ENCODE assay signal across 15 mouse cellular contexts in the genomic region with DNA sequence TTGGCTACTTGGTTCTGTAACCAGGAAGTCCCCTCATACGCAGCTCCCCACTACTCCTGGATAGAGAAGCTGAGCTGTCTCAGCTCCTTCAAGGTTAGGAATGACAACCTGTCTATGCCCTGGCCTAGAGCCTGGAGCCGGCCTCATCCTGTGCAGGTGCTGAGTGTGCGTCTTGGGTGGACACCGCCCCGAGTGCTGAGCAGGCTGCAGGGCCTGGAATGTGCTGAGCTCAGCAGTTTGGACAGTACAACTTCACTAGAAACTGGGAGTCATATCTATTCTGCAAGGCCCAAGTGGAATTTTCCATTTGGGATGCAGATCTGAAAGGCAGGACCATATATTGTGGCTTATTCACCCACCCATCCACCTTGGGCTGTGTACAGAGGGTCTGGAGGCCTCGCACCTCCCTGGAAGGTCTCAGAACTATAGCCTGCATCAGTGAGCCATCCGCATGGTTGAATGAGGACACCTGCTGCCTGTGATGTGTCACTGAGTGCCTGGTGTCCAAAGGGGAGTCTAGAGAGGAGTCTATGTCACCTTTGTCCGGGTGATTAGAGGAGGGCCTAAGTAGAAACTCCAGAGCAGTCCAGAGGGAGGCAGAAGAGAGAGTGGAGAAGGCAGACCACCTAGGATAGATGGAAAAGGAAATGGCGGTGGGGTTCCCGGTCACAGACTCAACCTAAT.
A peak's percentile ranks its signal among the peaks of the same experiment; 100 is the strongest.
DNase-seq lines count a peak whose midpoint lies in the region; ATAC-seq lines count a peak whose summit lies in the region.
"Had no signal": no experiment of that assay in that cellular context is flagged by ENCODE, and none has a peak within 500 bp of the region (broad histone marks: within the 10 kb centered on the region; RNA-seq: fewer than 3 reads in every experiment).

No protein-coding gene starts in this region.

- H3K4me2 ChIP-seq in heart, embryonic 12.5 days = no peak overlapping the region
- H3K4me2 ChIP-seq in neural tube, embryonic 12.5 days (replicated peaks) = no peak overlapping the region
- no peak overlapping the region for H3K4me2 ChIP-seq in kidney, embryonic 15.5 days
- H3K4me2 ChIP-seq: limb, embryonic 12.5 days; lung, embryonic 14.5 days; neural tube, embryonic 13.5 days had no signal

- no peak for DNase-seq in heart, postnatal 4 days
- no peak for DNase-seq in neural tube, embryonic 10.5 days (ENCODE audit: extremely low spot score, low spot score)
- peak; percentile 64 for DNase-seq in yolk sac, embryonic 10.5 days (ENCODE audit: low spot score)
- no peak for DNase-seq in thymus, adult 18-20 months
- no peak for DNase-seq in thymus, postnatal 10 days (ENCODE audit: low spot score in 2 of 2)
- DNase-seq: layer of hippocampus, postnatal 36 days; retina, postnatal 1 day had no signal

- ATAC-seq in heart, embryonic 12.5 days (ENCODE audit: insufficient number of reproducible peaks, low FRiP score) = peak; percentile 27; the same call in 1 of the 2 replicates
- ATAC-seq in neural tube, embryonic 12.5 days (ENCODE audit: low FRiP score, low read depth) = 0 out of 2 replicates have a peak, but pooled peaks have one; percentile 13
- ATAC-seq in kidney, embryonic 15.5 days (replicated peaks; ENCODE audit: low FRiP score) = peak; percentile 67
- ATAC-seq: midbrain, embryonic 16.5 days had no signal

- H3K27me3 ChIP-seq in heart, embryonic 12.5 days (replicated peaks) = peaks cover 4% of the 10 kb centered on the region; the same call in 1 of the 2 replicates
- no peaks in the 10 kb centered on the region for H3K27me3 ChIP-seq in neural tube, embryonic 12.5 days (replicated peaks)
- no peaks in the 10 kb centered on the region for H3K27me3 ChIP-seq in kidney, embryonic 15.5 days
- H3K27me3 ChIP-seq: limb, embryonic 12.5 days; neural tube, embryonic 13.5 days had no signal

- WGBS in heart, embryonic 12.5 days = 75% methylated on average over 10 of the region's 10 CpGs
- WGBS in neural tube, embryonic 12.5 days = 90% methylated on average over 10 of the region's 10 CpGs
- 71% methylated on average over 10 of the region's 10 CpGs for WGBS in kidney, embryonic 15.5 days

- no peak overlapping the region for H3K9ac ChIP-seq in heart, embryonic 12.5 days
- H3K9ac ChIP-seq in neural tube, embryonic 12.5 days = no peak overlapping the region
- H3K9ac ChIP-seq in kidney, embryonic 15.5 days = no peak overlapping the region
- H3K9ac ChIP-seq: limb, embryonic 12.5 days; lung, embryonic 14.5 days; neural tube, embryonic 13.5 days had no signal

- peaks cover 3% of the 10 kb centered on the region; the same call in 1 of the 2 replicates for H3K9me3 ChIP-seq in heart, embryonic 12.5 days (replicated peaks)
- H3K9me3 ChIP-seq in neural tube, embryonic 12.5 days = no peaks in the 10 kb centered on the region
- no peaks in the 10 kb centered on the region for H3K9me3 ChIP-seq in kidney, embryonic 15.5 days (replicated peaks)
- H3K9me3 ChIP-seq: limb, embryonic 12.5 days; neural tube, embryonic 13.5 days had no signal

- peaks cover 3% of the 10 kb centered on the region; the same call in 1 of the 2 replicates for H3K4me1 ChIP-seq in heart, embryonic 12.5 days (replicated peaks)
- peaks cover 15% of the 10 kb centered on the region for H3K4me1 ChIP-seq in neural tube, embryonic 12.5 days
- peaks cover 34% of the 10 kb centered on the region for H3K4me1 ChIP-seq in kidney, embryonic 15.5 days

- no peak overlapping the region for H3K4me3 ChIP-seq in heart, embryonic 12.5 days
- no peak overlapping the region for H3K4me3 ChIP-seq in neural tube, embryonic 12.5 days
- no peak overlapping the region for H3K4me3 ChIP-seq in kidney, embryonic 15.5 days (replicated peaks)
- H3K4me3 ChIP-seq: erythroblast, embryonic 14.5 days; limb, embryonic 12.5 days; neural tube, embryonic 13.5 days had no signal

- no peak overlapping the region for H3K27ac ChIP-seq in heart, embryonic 12.5 days (ENCODE audit: poor library complexity, severe bottlenecking)
- H3K27ac ChIP-seq in neural tube, embryonic 12.5 days = no peak overlapping the region
- 0 out of 2 replicates have a peak overlapping the region, but pooled peaks have one; percentile 37 for H3K27ac ChIP-seq in kidney, embryonic 15.5 days
- H3K27ac ChIP-seq: limb, embryonic 12.5 days; neural tube, embryonic 13.5 days had no signal

- H3K36me3 ChIP-seq in heart, embryonic 12.5 days = no peaks in the 10 kb centered on the region
- H3K36me3 ChIP-seq in neural tube, embryonic 12.5 days = no peaks in the 10 kb centered on the region
- H3K36me3 ChIP-seq in kidney, embryonic 15.5 days = no peaks in the 10 kb centered on the region
- H3K36me3 ChIP-seq: limb, embryonic 12.5 days; neural tube, embryonic 13.5 days had no signal

Comparison
In these comparisons a context has a peak if more than half of its experiments do, and no peak if none do; other contexts are left out.
1. ATAC-seq: peak in every context shown above with its lines; median percentile 67 in kidney, embryonic 15.5 days; 27 in heart, embryonic 12.5 days; 13 in neural tube, embryonic 12.5 days.